Mouse (Mus musculus): ENCODE data around the gene Zmynd8. TPM values are rescaled to one million over a fixed set of nuclear protein-coding genes. Genes with fewer than 3 reads are reported as not detected.
A peak's percentile ranks its signal among the peaks of the same experiment; 100 is the strongest.

The Zmynd8 gene
- polyA plus RNA-seq (2015; fragmentation: Nextera tagmentation; extraction: Ambion mirVana), result 82.2 and 86.6 TPM in 2 replicates

GRCm38 (mm10) chr2:165898202-165899194, at the start of gene Zmynd8:
Gene Zmynd8 (minus strand): TSS chr2:165899016.
- no peak within 1 kb of the TSS for H3K4me3 ChIP-seq
- WGBS, result 23% methylated on average over 23 of the region's 23 CpGs
- peaks cover 28% of the 10 kb centered on the region for H3K4me1 ChIP-seq (replicated peaks)
- H3K4me2 ChIP-seq, result peak within 1 kb of the TSS; percentile 4; the same call in 1 of the 2 replicates
- H3K27me3 ChIP-seq, result no peaks in the 10 kb centered on the region
- no peak for ATAC-seq (ENCODE audit: low FRiP score)
- H3K9ac ChIP-seq, result no peak within 1 kb of the TSS
- H3K9me3 ChIP-seq, result no peaks in the 10 kb centered on the region
- H3K36me3 ChIP-seq, result no peaks in the 10 kb centered on the region
- peak within 1 kb of the TSS; percentile 49; the same call in 1 of the 2 replicates for H3K27ac ChIP-seq

GRCm38 (mm10) chr2:165948007-165948406, 49.2 kb upstream of the Zmynd8 start:
- Histone ChIP-seq H3K9me3 (no peaks in the 10 kb centered on the region), H3K27me3 (no peaks in the 10 kb centered on the region), H3K9ac (no peak overlapping the region), H3K4me1 (replicated peaks) (peaks cover 3% of the 10 kb centered on the region; the same call in 1 of the 2 replicates), H3K4me3 (no peak overlapping the region), H3K4me2 (no peak overlapping the region), H3K27ac (no peak overlapping the region), H3K36me3 (no peaks in the 10 kb centered on the region)
- no peak for ATAC-seq (ENCODE audit: low FRiP score)
- WGBS, result 67% methylated on average over 1 of the region's 1 CpGs

GRCm38 (mm10) chr2:165946046-165946564, 47.3 kb upstream of the Zmynd8 start:
- no peaks in the 10 kb centered on the region for H3K27me3 ChIP-seq
- no peaks in the 10 kb centered on the region for H3K9me3 ChIP-seq
- H3K36me3 ChIP-seq, result no peaks in the 10 kb centered on the region
- no peak for ATAC-seq (ENCODE audit: low FRiP score)
- H3K4me2 ChIP-seq, result no peak overlapping the region
- H3K27ac ChIP-seq, result no peak overlapping the region
- no peaks in the 10 kb centered on the region for H3K4me1 ChIP-seq (replicated peaks)
- H3K4me3 ChIP-seq, result no peak overlapping the region
- no peak overlapping the region for H3K9ac ChIP-seq
- 85% methylated on average over 1 of the region's 1 CpGs for WGBS

- no peak for ATAC-seq (ENCODE audit: low FRiP score)
- H3K4me1 ChIP-seq (replicated peaks), result no peaks in the 10 kb centered on the region
- H3K4me2 ChIP-seq, result no peak overlapping the region
- no peaks in the 10 kb centered on the region for H3K36me3 ChIP-seq
- no peak overlapping the region for H3K9ac ChIP-seq
- H3K4me3 ChIP-seq, result no peak overlapping the region
- H3K9me3 ChIP-seq, result no peaks in the 10 kb centered on the region
- 83% methylated on average over 11 of the region's 11 CpGs for WGBS
- no peaks in the 10 kb centered on the region for H3K27me3 ChIP-seq
- no peak overlapping the region for H3K27ac ChIP-seq
These were observed 45.9 kb upstream of the Zmynd8 start for GRCm38 (mm10) chr2:165944576-165945351.

- Histone ChIP-seq H3K36me3 (no peaks in the 10 kb centered on the region), H3K4me2 (no peak overlapping the region), H3K27ac (no peak overlapping the region), H3K9me3 (no peaks in the 10 kb centered on the region), H3K9ac (no peak overlapping the region), H3K27me3 (no peaks in the 10 kb centered on the region), H3K4me1 (replicated peaks) (no peaks in the 10 kb centered on the region), H3K4me3 (no peak overlapping the region)
- ATAC-seq (ENCODE audit: low FRiP score), result no peak
- 96% methylated on average over 2 of the region's 2 CpGs for WGBS
These were observed 44.3 kb upstream of the Zmynd8 start for GRCm38 (mm10) chr2:165943113-165943512.

- Histone ChIP-seq H3K4me3 (no peak overlapping the region), H3K36me3 (no peaks in the 10 kb centered on the region), H3K27me3 (no peaks in the 10 kb centered on the region), H3K9me3 (no peaks in the 10 kb centered on the region), H3K27ac (no peak overlapping the region), H3K4me2 (no peak overlapping the region), H3K9ac (no peak overlapping the region), H3K4me1 (replicated peaks) (no peaks in the 10 kb centered on the region)
- WGBS, result 74% methylated on average over 12 of the region's 12 CpGs
- no peak for ATAC-seq (ENCODE audit: low FRiP score)
These were observed 37.3 kb upstream of the Zmynd8 start for GRCm38 (mm10) chr2:165936106-165936505.

- Histone ChIP-seq H3K4me2 (no peak overlapping the region), H3K4me1 (replicated peaks) (no peaks in the 10 kb centered on the region), H3K27ac (no peak overlapping the region), H3K9ac (no peak overlapping the region), H3K27me3 (no peaks in the 10 kb centered on the region), H3K9me3 (no peaks in the 10 kb centered on the region), H3K36me3 (no peaks in the 10 kb centered on the region), H3K4me3 (no peak overlapping the region)
- no peak for ATAC-seq (ENCODE audit: low FRiP score)
- 96% methylated on average over 16 of the region's 16 CpGs for WGBS
These were observed 28.9 kb upstream of the Zmynd8 start for GRCm38 (mm10) chr2:165927705-165928104.

- H3K4me1 ChIP-seq (replicated peaks), result 0 out of 2 replicates have a peak, but pooled peaks cover 3% of the 10 kb centered on the region
- H3K9ac ChIP-seq, result no peak overlapping the region
- H3K36me3 ChIP-seq, result no peaks in the 10 kb centered on the region
- no peak overlapping the region for H3K27ac ChIP-seq
- H3K9me3 ChIP-seq, result no peaks in the 10 kb centered on the region
- H3K4me2 ChIP-seq, result no peak overlapping the region
- no peak for ATAC-seq (ENCODE audit: low FRiP score)
- 96% methylated on average over 5 of the region's 5 CpGs for WGBS
- H3K4me3 ChIP-seq, result no peak overlapping the region
- no peaks in the 10 kb centered on the region for H3K27me3 ChIP-seq
These were observed 27.4 kb upstream of the Zmynd8 start for GRCm38 (mm10) chr2:165926191-165926590.

GRCm38 (mm10) chr2:165925144-165925543, 26.3 kb upstream of the Zmynd8 start:
- Histone ChIP-seq H3K9me3 (no peaks in the 10 kb centered on the region), H3K27me3 (no peaks in the 10 kb centered on the region), H3K9ac (no peak overlapping the region), H3K4me1 (replicated peaks) (0 out of 2 replicates have a peak, but pooled peaks cover 3% of the 10 kb centered on the region), H3K27ac (no peak overlapping the region), H3K4me3 (no peak overlapping the region), H3K36me3 (no peaks in the 10 kb centered on the region), H3K4me2 (no peak overlapping the region)
- ATAC-seq (ENCODE audit: low FRiP score), result no peak
- WGBS, result 51% methylated on average over 3 of the region's 3 CpGs

GRCm38 (mm10) chr2:165924695-165925094, 25.9 kb upstream of the Zmynd8 start:
- Histone ChIP-seq H3K4me3 (no peak overlapping the region), H3K4me2 (no peak overlapping the region), H3K27me3 (no peaks in the 10 kb centered on the region), H3K4me1 (replicated peaks) (0 out of 2 replicates have a peak, but pooled peaks cover 3% of the 10 kb centered on the region), H3K9me3 (no peaks in the 10 kb centered on the region), H3K9ac (no peak overlapping the region), H3K36me3 (no peaks in the 10 kb centered on the region), H3K27ac (no peak overlapping the region)
- WGBS, result 60% methylated on average over 2 of the region's 2 CpGs
- no peak for ATAC-seq (ENCODE audit: low FRiP score)

- Histone ChIP-seq H3K36me3 (no peaks in the 10 kb centered on the region), H3K9me3 (no peaks in the 10 kb centered on the region), H3K9ac (no peak overlapping the region), H3K4me2 (no peak overlapping the region), H3K4me3 (no peak overlapping the region), H3K27ac (no peak overlapping the region), H3K27me3 (no peaks in the 10 kb centered on the region), H3K4me1 (replicated peaks) (0 out of 2 replicates have a peak, but pooled peaks cover 3% of the 10 kb centered on the region)
- no peak for ATAC-seq (ENCODE audit: low FRiP score)
- WGBS, result 90% methylated on average over 8 of the region's 8 CpGs
These were observed 24.9 kb upstream of the Zmynd8 start for GRCm38 (mm10) chr2:165923715-165924114.

GRCm38 (mm10) chr2:165922994-165923393, 24.2 kb upstream of the Zmynd8 start:
- H3K27me3 ChIP-seq, result no peaks in the 10 kb centered on the region
- no peak overlapping the region for H3K4me2 ChIP-seq
- no peak overlapping the region for H3K4me3 ChIP-seq
- 0 out of 2 replicates have a peak, but pooled peaks cover 3% of the 10 kb centered on the region for H3K4me1 ChIP-seq (replicated peaks)
- WGBS, result 95% methylated on average over 3 of the region's 3 CpGs
- ATAC-seq (ENCODE audit: low FRiP score), result no peak
- H3K9me3 ChIP-seq, result no peaks in the 10 kb centered on the region
- H3K36me3 ChIP-seq, result no peaks in the 10 kb centered on the region
- no peak overlapping the region for H3K27ac ChIP-seq
- no peak overlapping the region for H3K9ac ChIP-seq

Measured in hindbrain, embryonic 13.5 days (tissue).